Mouse (Mus musculus): ENCODE measurements around the gene Mak. TPM values are rescaled to one million over a fixed set of nuclear protein-coding genes. Genes with fewer than 3 reads are reported as not detected.
A peak's percentile ranks its signal among the peaks of the same experiment; 100 is the strongest.

Gene Mak
- total and polyA plus RNA-seq, 2 experiments from 2014 or later: 1.1 to 2.2 TPM

- Histone ChIP-seq H3K4me1 (ENCODE audit: insufficient read depth, low read length) (no peaks in the 10 kb centered on the region), H3K27me3 (ENCODE audit: insufficient read depth, low read length) (no peaks in the 10 kb centered on the region), H3K27ac (ENCODE audit: low read depth, low read length) (no peak overlapping the region), H3K9ac (replicated peaks; ENCODE audit: low read length, poor library complexity, severe bottlenecking) (no peak overlapping the region), H3K9me3 (ENCODE audit: low read length) (no peaks in the 10 kb centered on the region), H3K4me3 (ENCODE audit: low read depth, low read length) (no peak overlapping the region), H3K36me3 (ENCODE audit: insufficient read depth, low read length) (no peaks in the 10 kb centered on the region), H3K4me2 (ENCODE audit: low read depth, low read length, poor library complexity, severe bottlenecking) (no peak overlapping the region)
- peak; percentile 22 for DNase-seq (ENCODE audit: low spot score)
- no peak for ATAC-seq (ENCODE audit: low FRiP score)
- no peak for TF ChIP-seq CTCF (IDR thresholded peaks at IDR 0.05)
- 74% methylated on average over 10 of the region's 10 CpGs for WGBS
These were observed 14.7 kb upstream of the Mak start for GRCm38 (mm10) chr13:41094160-41094559.

- H3K36me3 ChIP-seq (ENCODE audit: insufficient read depth, low read length): no peaks in the 10 kb centered on the region
- no peak overlapping the region for H3K4me3 ChIP-seq (ENCODE audit: low read depth, low read length)
- no peak for DNase-seq (ENCODE audit: low spot score)
- WGBS: 41% methylated on average over 10 of the region's 10 CpGs
- H3K27ac ChIP-seq (ENCODE audit: low read depth, low read length): no peak overlapping the region
- no peak for TF ChIP-seq CTCF (IDR thresholded peaks at IDR 0.05)
- no peak overlapping the region for H3K4me2 ChIP-seq (ENCODE audit: low read depth, low read length, poor library complexity, severe bottlenecking)
- no peak overlapping the region for H3K9ac ChIP-seq (replicated peaks; ENCODE audit: low read length, poor library complexity, severe bottlenecking)
- H3K4me1 ChIP-seq (ENCODE audit: insufficient read depth, low read length): no peaks in the 10 kb centered on the region
- no peaks in the 10 kb centered on the region for H3K27me3 ChIP-seq (ENCODE audit: insufficient read depth, low read length)
- no peak for ATAC-seq (ENCODE audit: low FRiP score)
- no peaks in the 10 kb centered on the region for H3K9me3 ChIP-seq (ENCODE audit: low read length)
These were observed 11.8 kb upstream of the Mak start for GRCm38 (mm10) chr13:41091271-41091670.

- Histone ChIP-seq H3K4me2 (ENCODE audit: low read depth, low read length, poor library complexity, severe bottlenecking) (no peak overlapping the region), H3K27ac (ENCODE audit: low read depth, low read length) (no peak overlapping the region), H3K36me3 (ENCODE audit: insufficient read depth, low read length) (no peaks in the 10 kb centered on the region), H3K27me3 (ENCODE audit: insufficient read depth, low read length) (no peaks in the 10 kb centered on the region), H3K9ac (replicated peaks; ENCODE audit: low read length, poor library complexity, severe bottlenecking) (no peak overlapping the region), H3K4me3 (ENCODE audit: low read depth, low read length) (no peak overlapping the region), H3K4me1 (ENCODE audit: insufficient read depth, low read length) (no peaks in the 10 kb centered on the region), H3K9me3 (ENCODE audit: low read length) (no peaks in the 10 kb centered on the region)
- ATAC-seq (ENCODE audit: low FRiP score) (no peak), DNase-seq (ENCODE audit: low spot score) (no peak)
- TF ChIP-seq CTCF (IDR thresholded peaks at IDR 0.05): no peak
These were observed 9.2 kb upstream of the Mak start for GRCm38 (mm10) chr13:41088746-41089145.

- ATAC-seq (ENCODE audit: low FRiP score) (no peak), DNase-seq (ENCODE audit: low spot score) (peak; percentile 51)
- Histone ChIP-seq H3K4me2 (ENCODE audit: low read depth, low read length, poor library complexity, severe bottlenecking) (no peak overlapping the region), H3K36me3 (ENCODE audit: insufficient read depth, low read length) (no peaks in the 10 kb centered on the region), H3K9me3 (ENCODE audit: low read length) (no peaks in the 10 kb centered on the region), H3K4me1 (ENCODE audit: insufficient read depth, low read length) (no peaks in the 10 kb centered on the region), H3K9ac (replicated peaks; ENCODE audit: low read length, poor library complexity, severe bottlenecking) (no peak overlapping the region), H3K4me3 (ENCODE audit: low read depth, low read length) (no peak overlapping the region), H3K27ac (ENCODE audit: low read depth, low read length) (no peak overlapping the region), H3K27me3 (ENCODE audit: insufficient read depth, low read length) (0 out of 2 replicates have a peak, but pooled peaks cover 2% of the 10 kb centered on the region)
- peak; percentile 81 for TF ChIP-seq CTCF (IDR thresholded peaks at IDR 0.05)
- 23% methylated on average over 2 of the region's 2 CpGs for WGBS
These were observed 5.6 kb upstream of the Mak start for GRCm38 (mm10) chr13:41085140-41085539.

- Histone ChIP-seq H3K36me3 (ENCODE audit: insufficient read depth, low read length) (no peaks in the 10 kb centered on the region), H3K9me3 (ENCODE audit: low read length) (no peaks in the 10 kb centered on the region), H3K4me1 (ENCODE audit: insufficient read depth, low read length) (no peaks in the 10 kb centered on the region), H3K4me3 (ENCODE audit: low read depth, low read length) (no peak overlapping the region), H3K4me2 (ENCODE audit: low read depth, low read length, poor library complexity, severe bottlenecking) (no peak overlapping the region), H3K9ac (replicated peaks; ENCODE audit: low read length, poor library complexity, severe bottlenecking) (no peak overlapping the region), H3K27ac (ENCODE audit: low read depth, low read length) (no peak overlapping the region), H3K27me3 (ENCODE audit: insufficient read depth, low read length) (0 out of 2 replicates have a peak, but pooled peaks cover 2% of the 10 kb centered on the region)
- DNase-seq (ENCODE audit: low spot score): no peak
- no peak for TF ChIP-seq CTCF (IDR thresholded peaks at IDR 0.05)
- WGBS: 92% methylated on average over 3 of the region's 3 CpGs
- ATAC-seq (ENCODE audit: low FRiP score): no peak
These were observed 5.0 kb upstream of the Mak start for GRCm38 (mm10) chr13:41084521-41084920.

- WGBS: 93% methylated on average over 6 of the region's 6 CpGs
- TF ChIP-seq CTCF (IDR thresholded peaks at IDR 0.05): no peak
- Histone ChIP-seq H3K36me3 (ENCODE audit: insufficient read depth, low read length) (no peaks in the 10 kb centered on the region), H3K27ac (ENCODE audit: low read depth, low read length) (no peak overlapping the region), H3K9ac (replicated peaks; ENCODE audit: low read length, poor library complexity, severe bottlenecking) (no peak overlapping the region), H3K9me3 (ENCODE audit: low read length) (no peaks in the 10 kb centered on the region), H3K27me3 (ENCODE audit: insufficient read depth, low read length) (0 out of 2 replicates have a peak, but pooled peaks cover 2% of the 10 kb centered on the region), H3K4me2 (ENCODE audit: low read depth, low read length, poor library complexity, severe bottlenecking) (no peak overlapping the region), H3K4me1 (ENCODE audit: insufficient read depth, low read length) (no peaks in the 10 kb centered on the region), H3K4me3 (ENCODE audit: low read depth, low read length) (no peak overlapping the region)
- ATAC-seq (ENCODE audit: low FRiP score) (no peak), DNase-seq (ENCODE audit: low spot score) (no peak)
These were observed 1.2 kb upstream of the Mak start for GRCm38 (mm10) chr13:41080700-41081099.

Data from midbrain, postnatal 0 days (tissue).